Mouse (Mus musculus): Measurements from ENCODE around the gene Hipk2.

The Hipk2 gene

GRCm38 (mm10) chr6:38901636-38902035, 25.7 kb upstream of the Hipk2 start:
- DNase-seq, result no peak

- peak; percentile 64 for DNase-seq
Measured at GRCm38 (mm10) chr6:38901152-38901551, 25.2 kb upstream of the Hipk2 start.

DNA sequence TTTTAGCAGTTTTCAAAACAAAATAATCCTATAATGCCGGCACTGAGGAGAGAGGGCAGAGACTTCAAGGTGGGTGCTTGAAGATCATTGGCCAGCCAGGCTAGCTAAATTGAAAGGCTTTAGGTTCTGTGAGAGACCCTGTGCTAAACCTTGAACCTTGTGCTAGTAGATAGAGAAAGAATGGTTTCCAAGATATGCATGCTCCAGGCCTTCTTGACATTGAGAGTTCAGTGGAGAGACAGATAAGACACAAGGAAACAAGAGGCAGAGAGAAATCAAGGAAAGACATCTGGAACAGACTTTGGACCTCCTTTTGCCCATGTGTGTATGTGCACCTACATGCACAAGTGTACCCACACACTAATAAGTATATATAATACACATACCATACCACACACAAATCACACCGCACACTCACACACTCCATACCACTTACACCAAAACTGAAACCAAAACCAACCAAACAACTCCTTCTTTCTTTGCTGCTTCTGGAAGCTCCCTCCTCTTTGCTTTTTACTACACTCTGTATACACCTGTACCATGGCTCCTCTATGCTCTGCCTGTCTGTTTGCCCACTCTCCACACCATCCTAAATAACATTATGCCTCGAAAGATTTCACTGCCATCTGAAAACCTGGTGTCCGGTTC, 24.6 kb upstream of the Hipk2 start:
- DNase-seq, result no peak

GRCm38 (mm10) chr6:38900073-38900472, 24.1 kb upstream of the Hipk2 start:
- DNase-seq, result peak; percentile 44

GRCm38 (mm10) chr6:38893615-38894014, 17.6 kb upstream of the Hipk2 start:
- DNase-seq, result no peak

GRCm38 (mm10) chr6:38892017-38892416, 16.1 kb upstream of the Hipk2 start:
- no peak for DNase-seq

DNA sequence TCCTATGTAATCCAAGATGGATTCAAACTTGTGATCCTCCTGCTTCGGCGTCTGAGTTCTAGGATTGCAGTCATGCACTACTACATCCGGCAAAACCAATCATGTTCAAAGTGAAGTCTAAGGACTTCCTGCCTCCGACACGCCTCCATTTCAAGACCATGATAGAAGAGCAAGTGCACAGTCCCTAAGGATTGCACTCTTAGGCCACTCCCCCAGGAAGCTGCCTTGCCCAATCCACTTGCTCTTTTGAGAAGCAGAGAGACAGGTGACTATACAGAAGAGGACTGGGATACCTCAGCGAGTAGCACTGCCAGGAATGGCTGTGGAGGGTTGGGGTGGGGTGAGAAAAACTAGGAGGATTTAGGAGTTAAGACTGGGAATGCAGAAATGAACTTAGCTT, 13.2 kb upstream of the Hipk2 start:
- no peak for DNase-seq

DNA sequence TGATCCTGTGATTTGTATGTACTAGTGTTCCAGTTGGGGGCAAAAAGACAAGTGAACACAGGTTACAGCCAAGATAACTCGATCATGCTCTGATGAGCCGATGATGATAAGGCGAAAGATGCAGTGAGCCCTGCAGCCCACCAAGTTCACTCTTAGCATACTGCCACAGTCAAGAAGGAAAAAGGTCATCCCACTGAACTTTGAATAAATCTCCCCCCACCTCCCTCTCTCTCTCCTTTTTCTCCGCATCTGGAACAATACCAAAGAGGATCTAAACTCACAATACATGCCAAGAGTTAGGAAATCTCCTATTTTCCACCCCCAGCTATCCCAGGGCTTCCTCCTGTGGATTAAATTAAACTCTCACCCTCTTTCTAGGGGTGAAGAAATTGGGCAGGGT, 11.5 kb upstream of the Hipk2 start:
- no peak for DNase-seq

DNA sequence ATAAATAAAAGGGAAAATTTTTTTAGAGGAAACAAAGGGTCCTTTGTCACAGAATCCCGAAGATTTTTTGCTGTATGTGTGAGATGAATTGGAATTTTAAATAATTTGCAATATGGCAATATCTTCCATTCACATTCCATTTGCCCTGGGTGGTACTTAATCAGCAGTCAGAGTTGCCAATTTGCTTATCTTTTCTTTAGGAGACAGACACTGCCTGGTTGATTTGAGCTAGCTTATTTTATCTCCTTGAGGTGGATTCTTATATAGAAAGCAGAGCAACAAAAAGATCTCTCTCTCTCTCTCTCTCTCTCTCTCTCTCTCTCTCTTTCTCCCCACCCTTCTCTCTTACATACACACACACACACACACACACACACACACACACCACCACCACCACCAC, 9.2 kb upstream of the Hipk2 start:
- DNase-seq, result no peak

DNA sequence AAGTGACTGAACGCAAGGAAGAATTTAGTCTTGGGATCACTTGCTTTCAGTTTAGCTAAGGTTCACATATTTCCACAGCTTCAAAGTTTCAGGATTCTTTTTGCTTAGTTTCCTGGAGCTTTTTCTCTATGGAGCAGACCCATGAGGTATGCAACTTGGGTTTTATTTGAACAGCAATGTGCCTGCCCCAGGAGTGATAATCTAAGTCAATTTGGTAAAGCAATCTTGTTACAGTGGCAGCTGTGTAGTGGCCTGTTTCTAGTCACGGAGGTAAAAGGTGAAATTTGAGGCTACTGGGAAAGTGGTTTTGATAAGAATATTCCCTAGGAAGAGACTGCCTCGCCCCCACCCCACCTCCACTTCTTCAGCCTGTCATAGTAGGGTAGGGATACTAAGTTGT, 8.5 kb upstream of the Hipk2 start:
- DNase-seq, result no peak

DNA sequence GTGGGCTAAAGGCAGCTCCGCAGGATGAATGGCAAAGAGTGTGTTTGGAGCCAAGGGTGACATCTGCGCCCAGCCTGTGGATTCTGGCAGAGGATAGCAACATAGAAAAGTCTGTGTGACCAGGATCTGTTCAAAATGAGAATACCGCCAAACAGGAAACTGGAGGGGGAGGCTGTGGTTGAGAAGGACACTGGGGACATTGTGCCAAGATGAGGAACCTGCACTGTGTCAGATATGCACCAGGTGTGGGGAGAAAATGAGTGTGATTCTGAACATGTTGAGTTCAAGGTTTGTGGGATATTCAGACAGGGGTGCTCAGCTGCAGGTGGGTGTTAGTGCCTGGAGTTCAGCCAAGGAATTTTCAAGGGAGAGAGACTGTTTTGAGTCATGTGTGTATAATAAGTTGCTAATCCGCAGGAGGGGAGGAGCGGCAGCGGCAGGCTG, 6.8 kb upstream of the Hipk2 start:
- no peak for DNase-seq

- no peak for DNase-seq
Measured at GRCm38 (mm10) chr6:38881975-38882374, 6.0 kb upstream of the Hipk2 start.

DNA sequence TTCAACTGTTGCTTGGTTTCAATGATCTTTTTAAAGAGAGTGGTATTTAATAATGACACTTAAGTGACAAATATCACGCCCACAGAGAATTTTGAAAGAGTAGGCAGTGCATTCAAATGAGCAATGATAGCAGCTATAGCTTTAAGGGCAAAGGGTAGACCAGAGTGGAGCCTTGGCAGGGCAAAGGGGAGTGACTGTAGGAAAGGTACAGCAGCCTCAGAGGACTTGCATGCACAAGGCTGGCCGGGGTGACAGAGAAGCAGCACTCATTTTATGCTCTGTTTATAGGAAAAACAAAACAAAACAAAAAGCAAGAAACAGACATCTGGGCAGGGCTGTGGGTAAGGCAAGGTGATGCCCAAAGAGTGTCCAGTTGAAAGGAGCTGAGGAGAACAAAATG, 5.5 kb upstream of the Hipk2 start:
- no peak for DNase-seq

- DNase-seq, result no peak
Measured at GRCm38 (mm10) chr6:38877674-38878073, 1.7 kb upstream of the Hipk2 start.

- peak; percentile 55 for DNase-seq
Measured at GRCm38 (mm10) chr6:38875258-38876070, 501 bp downstream of the Hipk2 start, which contains the start of gene Tbxas1. Gene Tbxas1 (plus strand): TSS chr6:38875404.

GRCm38 (mm10) chr6:38874565-38875257, 1.3 kb downstream of the Hipk2 start:
- DNase-seq, result peak; percentile 40

GRCm38 (mm10) chr6:38874035-38874434, 1.9 kb downstream of the Hipk2 start:
- DNase-seq, result peak; percentile 86

GRCm38 (mm10) chr6:38873316-38873715, 2.6 kb downstream of the Hipk2 start:
- DNase-seq, result no peak

- peak; percentile 73 for DNase-seq
Measured at GRCm38 (mm10) chr6:38871051-38871450, 4.9 kb downstream of the Hipk2 start.

GRCm38 (mm10) chr6:38870070-38870469, 5.9 kb downstream of the Hipk2 start:
- DNase-seq, result no peak

- DNase-seq, result no peak
Measured at GRCm38 (mm10) chr6:38868974-38869373, 7.0 kb downstream of the Hipk2 start.

- DNase-seq, result no peak
Measured at GRCm38 (mm10) chr6:38867291-38867690, 8.7 kb downstream of the Hipk2 start.

- no peak for DNase-seq
Measured at GRCm38 (mm10) chr6:38866761-38867160, 9.2 kb downstream of the Hipk2 start.

- DNase-seq, result no peak
Measured at GRCm38 (mm10) chr6:38866357-38866756, 9.6 kb downstream of the Hipk2 start.

All from lung, postnatal 36 days (tissue).